Mouse (Mus musculus) T-helper 17 cell (primary cell): ENCODE data around the gene Mrpl54.
"Not testable (repeated sequence)": the region's sequence is repeated elsewhere in the genome, so short reads cannot be mapped to it uniquely, and the experiment has no call there.

Source experiments
- in situ Hi-C, 2 experiments: fragments of 300-600 bp; cut with MboI, MseI; formaldehyde crosslinking; loops; 1 replicate in 1 of 2; 2 replicates in 1 of 2; pipeline ENCODE4 v1.15.1; 2025; ENCODE audit warnings: high pct_unique_total_duplicates in 2 of 2

Gene Mrpl54

GRCm38 (mm10) chr10:81232580-81233225 is 34.0 kb downstream of the Mrpl54 start, which contains the start of gene Zfr2:
TSS of gene Zfr2 (plus strand) at chr10:81233155.
- in situ Hi-C loops, result loop anchor here in 1 of 2 experiments (10.0 kb wide), 1 partner anchor 1542 kb away; no protein-coding TSS in a partner anchor

- in situ Hi-C loops, result loop anchor here in 1 of 2 experiments (10.0 kb wide), 1 partner anchor 1543 kb away; no protein-coding TSS in a partner anchor
Observed at GRCm38 (mm10) chr10:81231436-81231835, 35.3 kb downstream of the Mrpl54 start.

DNA sequence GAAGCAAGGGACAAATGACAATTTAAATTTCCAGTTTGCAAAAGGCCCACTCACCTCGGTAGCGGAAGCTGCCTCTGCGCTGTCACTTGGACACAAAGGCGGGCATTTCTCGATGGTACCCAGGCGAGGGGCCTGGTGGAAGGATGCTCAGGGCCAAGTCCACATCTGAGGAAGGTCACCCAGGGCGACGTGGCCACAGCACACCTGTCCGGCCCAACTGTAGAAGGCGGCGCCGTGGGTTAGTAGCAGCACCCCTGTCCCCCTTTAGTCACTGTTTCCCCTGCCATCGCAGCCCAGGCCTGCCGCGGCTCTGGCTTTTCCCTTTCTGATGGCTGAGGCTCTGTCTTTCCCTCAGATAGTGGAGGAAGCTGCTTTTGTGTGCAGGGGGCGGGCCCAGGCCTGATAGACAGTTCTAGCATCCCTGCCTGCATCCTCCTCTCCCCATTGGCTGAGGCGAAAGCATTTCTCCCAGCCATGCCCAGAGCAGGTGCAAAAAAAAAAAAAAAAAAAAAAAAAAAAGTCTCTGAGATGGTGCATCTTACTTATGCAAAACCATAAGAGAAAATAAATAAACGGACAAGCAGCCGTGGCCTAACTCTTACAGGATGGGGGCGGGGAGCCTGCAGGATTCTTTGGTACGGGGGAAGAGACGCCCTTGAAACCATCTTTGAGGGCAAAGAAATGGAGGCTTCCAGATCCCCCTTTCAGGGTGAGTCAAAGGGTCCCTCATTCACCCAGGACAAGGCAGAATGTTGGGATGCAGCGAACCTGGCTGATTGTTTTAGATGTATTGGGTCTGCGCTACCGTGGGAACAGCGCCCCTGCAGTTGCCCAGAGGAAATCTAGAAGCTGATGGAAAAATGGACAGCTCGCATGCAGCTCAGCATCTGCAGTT is 36.0 kb downstream of the Mrpl54 start, which contains the start of gene Atcay:
TSS of gene Atcay (minus strand) at position 396 of the 895 bp plus-strand sequence.
- in situ Hi-C loops, result loop anchor here in 1 of 2 experiments (10.0 kb wide), 1 partner anchor 1544 kb away; no protein-coding TSS in a partner anchor

GRCm38 (mm10) chr10:81229735-81230437 is 36.8 kb downstream of the Mrpl54 start:
- in situ Hi-C loops, result loop anchor here in 1 of 2 experiments (10.0 kb wide), 1 partner anchor 1545 kb away; no protein-coding TSS in a partner anchor

- in situ Hi-C loops, result not testable (repeated sequence)
Observed at GRCm38 (mm10) chr10:81223731-81224130, 43.0 kb downstream of the Mrpl54 start.

- in situ Hi-C loops, result no loop called here
Observed at GRCm38 (mm10) chr10:81221402-81222015, 45.2 kb downstream of the Mrpl54 start.

- in situ Hi-C loops, result no loop called here
Observed at GRCm38 (mm10) chr10:81217964-81218363, 48.8 kb downstream of the Mrpl54 start.

- in situ Hi-C loops, result not testable (repeated sequence)
Observed at GRCm38 (mm10) chr10:81217267-81217666, 49.5 kb downstream of the Mrpl54 start.

GRCm38 (mm10) chr10:81216810-81217209 is 49.9 kb downstream of the Mrpl54 start:
- in situ Hi-C loops, result no loop called here

DNA sequence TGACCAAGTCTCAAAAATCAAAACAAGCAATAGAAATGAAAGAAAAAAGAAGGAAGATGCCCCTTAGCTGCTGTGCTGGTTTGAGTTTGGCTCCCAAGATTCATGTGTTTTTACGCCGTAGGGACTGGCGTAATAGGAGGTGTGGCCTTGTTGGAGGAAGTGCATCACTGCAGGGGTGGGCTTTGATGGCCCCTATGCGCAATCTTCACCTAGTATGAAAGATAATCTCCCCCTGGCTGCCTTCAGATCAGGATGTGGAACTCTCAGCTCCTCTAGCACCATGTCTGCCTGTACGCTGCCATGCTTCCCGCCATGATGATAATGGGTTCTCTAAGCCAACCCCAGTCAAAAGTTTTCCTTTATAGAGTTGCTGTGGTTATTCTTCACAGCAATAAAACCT is 50.5 kb downstream of the Mrpl54 start:
- in situ Hi-C loops, result no loop called here
